Mouse (Mus musculus) MEL-GATA-1-ER (cell line): ENCODE results near the gene Chrdl1.

ENCODE experiments used
- DNase-seq: peaks from one replicate; pipeline ENCODE4 v3.0.0-alpha.2; 2012; ENCODE audit warnings: low read depth; ENCODE audit errors: extremely low read depth

Chrdl1 gene

GRCm38 (mm10) chrX:143393791-143394369 lies at the start of gene Chrdl1:
TSS of gene Chrdl1 (minus strand) at chrX:143394262.
- DNase-seq, result no peak

- DNase-seq, result no peak
Observed at GRCm38 (mm10) chrX:143442638-143443037, 48.6 kb upstream of the Chrdl1 start.

- no peak for DNase-seq
Observed at GRCm38 (mm10) chrX:143404601-143405000, 10.5 kb upstream of the Chrdl1 start.

GRCm38 (mm10) chrX:143366256-143366959 lies 27.7 kb downstream of the Chrdl1 start:
- no peak for DNase-seq

GRCm38 (mm10) chrX:143347227-143347626 lies 46.8 kb downstream of the Chrdl1 start:
- no peak for DNase-seq

GRCm38 (mm10) chrX:143346739-143347138 lies 47.3 kb downstream of the Chrdl1 start:
- no peak for DNase-seq

GRCm38 (mm10) chrX:143344509-143345495 lies 49.3 kb downstream of the Chrdl1 start:
- no peak for DNase-seq

GRCm38 (mm10) chrX:143338156-143338555 lies 55.9 kb downstream of the Chrdl1 start:
- no peak for DNase-seq

- no peak for DNase-seq
Observed at GRCm38 (mm10) chrX:143337561-143337960, 56.5 kb downstream of the Chrdl1 start.

GRCm38 (mm10) chrX:143336661-143337060 lies 57.4 kb downstream of the Chrdl1 start:
- no peak for DNase-seq

GRCm38 (mm10) chrX:143335846-143336245 lies 58.2 kb downstream of the Chrdl1 start:
- DNase-seq, result no peak

GRCm38 (mm10) chrX:143313166-143313565 lies 80.9 kb downstream of the Chrdl1 start:
- DNase-seq, result no peak

- no peak for DNase-seq
Observed at GRCm38 (mm10) chrX:143294726-143295125, 99.3 kb downstream of the Chrdl1 start.

- no peak for DNase-seq
Observed at GRCm38 (mm10) chrX:143275202-143275601, 118.9 kb downstream of the Chrdl1 start.

- no peak for DNase-seq
Observed at GRCm38 (mm10) chrX:143250709-143251108, 143.4 kb downstream of the Chrdl1 start.
